Mouse (Mus musculus) adipocyte (in vitro differentiated cells): Measurements from ENCODE around the gene Spast.
"Not testable (repeated sequence)": the region's sequence is repeated elsewhere in the genome, so short reads cannot be mapped to it uniquely, and the experiment has no call there.

Source experiments
- DNase-seq: peaks from one replicate; pipeline ENCODE4 v3.0.0-alpha.2; 2016; ENCODE audit warnings: low spot score

Gene Spast

GRCm38 (mm10) chr17:74327195-74327594 is 11.6 kb upstream of the Spast start:
- not testable (repeated sequence) for DNase-seq

GRCm38 (mm10) chr17:74328146-74328545 is 10.6 kb upstream of the Spast start:
- peak; percentile 63 for DNase-seq

- DNase-seq = no peak
Observed at GRCm38 (mm10) chr17:74331049-74331676, 7.6 kb upstream of the Spast start.

- peak; percentile 94 for DNase-seq
Observed at GRCm38 (mm10) chr17:74338225-74338931, 409 bp upstream of the Spast start.

- DNase-seq = no peak
Observed at GRCm38 (mm10) chr17:74341151-74341550, 2.4 kb downstream of the Spast start.

- DNase-seq = no peak
Observed at GRCm38 (mm10) chr17:74363592-74363991, 24.8 kb downstream of the Spast start.

- no peak for DNase-seq
Observed at GRCm38 (mm10) chr17:74376916-74377315, 38.1 kb downstream of the Spast start.

- no peak for DNase-seq
Observed at GRCm38 (mm10) chr17:74386657-74387056, 47.9 kb downstream of the Spast start.

- DNase-seq = no peak
Observed at GRCm38 (mm10) chr17:74389847-74390246, 51.1 kb downstream of the Spast start.

GRCm38 (mm10) chr17:74394381-74394780 is 55.6 kb downstream of the Spast start:
- no peak for DNase-seq

- no peak for DNase-seq
Observed at GRCm38 (mm10) chr17:74394855-74395254, 56.1 kb downstream of the Spast start.

GRCm38 (mm10) chr17:74395383-74396065 is 56.7 kb downstream of the Spast start, which contains the start of gene Slc30a6:
Slc30a6 (plus strand) TSS chr17:74395608.
- peak; percentile 99 for DNase-seq

- no peak for DNase-seq
Observed at GRCm38 (mm10) chr17:74396766-74397165, 58.0 kb downstream of the Spast start.

- no peak for DNase-seq
Observed at GRCm38 (mm10) chr17:74397173-74397572, 58.4 kb downstream of the Spast start.

- DNase-seq = no peak
Observed at GRCm38 (mm10) chr17:74402486-74403222, 63.9 kb downstream of the Spast start.

- no peak for DNase-seq
Observed at GRCm38 (mm10) chr17:74406487-74406886, 67.7 kb downstream of the Spast start.

GRCm38 (mm10) chr17:74409722-74410121 is 70.9 kb downstream of the Spast start:
- no peak for DNase-seq

GRCm38 (mm10) chr17:74413324-74413723 is 74.5 kb downstream of the Spast start:
- DNase-seq = no peak

- DNase-seq = no peak
Observed at GRCm38 (mm10) chr17:74414671-74415070, 75.9 kb downstream of the Spast start.

- no peak for DNase-seq
Observed at GRCm38 (mm10) chr17:74416841-74417360, 78.1 kb downstream of the Spast start.

- DNase-seq = no peak
Observed at GRCm38 (mm10) chr17:74418171-74418570, 79.4 kb downstream of the Spast start.

- DNase-seq = no peak
Observed at GRCm38 (mm10) chr17:74420656-74421055, 81.9 kb downstream of the Spast start.
